Mouse (Mus musculus) kidney, postnatal 0 days (tissue): ENCODE data around the gene Nme6. TPM values are rescaled to one million over a fixed set of nuclear protein-coding genes. Genes with fewer than 3 reads are reported as not detected.

ENCODE experiments used
- ATAC-seq: fragments of 200-750 bp; cut with Nextera tagmentation; replicated peaks from 2 replicates; pipeline ENCODE4 v1.8.0; 2017; ENCODE audit warnings: low read depth, moderate number of reproducible peaks, moderate TSS enrichment, moderate library complexity; ENCODE audit not compliant: low FRiP score
- DNase-seq: peaks from one replicate; pipeline ENCODE4 v3.0.0-alpha.2; 2016; ENCODE audit warnings: low spot score
- H3K27ac ChIP-seq: fragments of 300-500 bp; sonication (generic); 2 replicates; pipeline ENCODE4 v1.5.1; 2014; ENCODE audit warnings: mild to moderate bottlenecking
- H3K27me3 ChIP-seq: fragments of 300-500 bp; sonication (generic); 2 replicates; pipeline ENCODE4 v1.6.1; 2014; ENCODE audit warnings: low read length, mixed read lengths; ENCODE audit not compliant: insufficient read depth
- H3K36me3 ChIP-seq: fragments of 300-500 bp; sonication (generic); 2 replicates; pipeline ENCODE4 v1.6.1; 2014; ENCODE audit warnings: low read length, mixed read lengths; ENCODE audit not compliant: insufficient read depth
- H3K4me1 ChIP-seq: fragments of 300-500 bp; sonication (generic); replicated peaks from 2 replicates; pipeline ENCODE4 v1.6.1; 2014; ENCODE audit warnings: antibody characterized with exemption, low read length, mixed read lengths; ENCODE audit not compliant: insufficient read depth
- H3K4me2 ChIP-seq: fragments of 300-500 bp; sonication (generic); 2 replicates; pipeline ENCODE4 v1.6.1; 2014; ENCODE audit warnings: mild to moderate bottlenecking, low read length, moderate library complexity, mixed read lengths
- H3K4me3 ChIP-seq: fragments of 300-500 bp; sonication (generic); replicated peaks from 2 replicates; pipeline ENCODE4 v1.5.1; 2014; ENCODE audit warnings: low read depth, low read length
- H3K9ac ChIP-seq: fragments of 300-500 bp; sonication (generic); 2 replicates; pipeline ENCODE4 v1.6.1; 2014; ENCODE audit warnings: low read depth, low read length
- H3K9me3 ChIP-seq: fragments of 300-500 bp; sonication (generic); replicated peaks from 2 replicates; pipeline ENCODE4 v1.6.1; 2016; ENCODE audit warnings: low read length, inconsistent platforms, mixed read lengths
- CTCF ChIP-seq: IDR thresholded peaks from 2 replicates; pipeline ENCODE4 v1.5.1; 2016; ENCODE audit warnings: antibody characterized with exemption, low read depth, mild to moderate bottlenecking, moderate library complexity
- WGBS: fragments of 180-500 bp; shearing (Covaris S2); extraction: QIAGEN DNeasy Blood & Tissue Kit; methylation state at CpG from one replicate; pipeline ENCODE4 v1.1.7; 2014; 5-methylcytosine and 5-hydroxymethylcytosine counted together
- polyA plus RNA-seq: library from polyadenylated mRNA; unstranded; fragments of >200 nt; fragmentation: Nextera tagmentation; extraction: Ambion mirVana; gene quantifications from 2 replicates; pipeline ENCODE4 v1.2.1, GENCODE M21; 2015

The Nme6 gene
- polyA plus RNA-seq, 1 experiment from 2014 or later = 58.3 TPM

GRCm38 (mm10) chr9:109825739-109826138 lies 6.8 kb upstream of the Nme6 start:
- TF ChIP-seq CTCF = no peak
- H3K27me3 ChIP-seq = no peaks in the 10 kb centered on the region
- no peaks in the 10 kb centered on the region for H3K4me1 ChIP-seq
- H3K27ac ChIP-seq = no peak overlapping the region
- H3K4me2 ChIP-seq = no peak overlapping the region
- H3K4me3 ChIP-seq = no peak overlapping the region
- no peaks in the 10 kb centered on the region for H3K9me3 ChIP-seq
- no peak for ATAC-seq
- no peak for DNase-seq
- H3K9ac ChIP-seq = no peak overlapping the region
- 0 out of 2 replicates have a peak, but pooled peaks cover 3% of the 10 kb centered on the region for H3K36me3 ChIP-seq
- 52% methylated on average over 4 of the region's 4 CpGs for WGBS

- Histone ChIP-seq H3K4me2 (no peak overlapping the region), H3K27me3 (no peaks in the 10 kb centered on the region), H3K9ac (no peak overlapping the region), H3K4me1 (no peaks in the 10 kb centered on the region), H3K4me3 (no peak overlapping the region), H3K36me3 (0 out of 2 replicates have a peak, but pooled peaks cover 3% of the 10 kb centered on the region), H3K9me3 (no peaks in the 10 kb centered on the region), H3K27ac (no peak overlapping the region)
- WGBS = 73% methylated on average over 5 of the region's 5 CpGs
- ATAC-seq = no peak
- no peak for DNase-seq
- TF ChIP-seq CTCF = no peak
These were observed 6.4 kb upstream of the Nme6 start for GRCm38 (mm10) chr9:109826181-109826580.

GRCm38 (mm10) chr9:109833088-109833412 lies 501 bp downstream of the Nme6 start:
- peak; percentile 68 for ATAC-seq
- peak overlapping the region; percentile 77; the same call in 1 of the 2 replicates for H3K27ac ChIP-seq

GRCm38 (mm10) chr9:109849312-109849758 lies 16.8 kb downstream of the Nme6 start, which contains the start of gene Camp:
TSS of gene Camp (minus strand) at chr9:109849617.
- DNase-seq (peak; percentile 14), ATAC-seq (no peak)
- H3K27ac ChIP-seq = no peak within 1 kb of the TSS
- no peaks in the 10 kb centered on the region for H3K4me1 ChIP-seq
- H3K27me3 ChIP-seq = no peaks in the 10 kb centered on the region
- 56% methylated on average over 6 of the region's 6 CpGs for WGBS
- H3K4me2 ChIP-seq = no peak within 1 kb of the TSS
- H3K9me3 ChIP-seq = no peaks in the 10 kb centered on the region
- H3K4me3 ChIP-seq = no peak within 1 kb of the TSS
- peaks cover 4% of the 10 kb centered on the region; the same call in 1 of the 2 replicates for H3K36me3 ChIP-seq
- no peak within 1 kb of the TSS for H3K9ac ChIP-seq
- TF ChIP-seq CTCF = no peak

More at GRCm38 (mm10) chr9:109833088-109833412, 501 bp downstream of the Nme6 start:
- Histone ChIP-seq H3K4me2 (peak overlapping the region; percentile 82), H3K9me3 (no peaks in the 10 kb centered on the region), H3K27me3 (no peaks in the 10 kb centered on the region), H3K36me3 (0 out of 2 replicates have a peak, but pooled peaks cover 14% of the 10 kb centered on the region), H3K4me1 (no peaks in the 10 kb centered on the region), H3K4me3 (peak overlapping the region; percentile 58), H3K9ac (peak overlapping the region; percentile 70)
- DNase-seq = no peak
- WGBS = 8% methylated on average over 6 of the region's 6 CpGs
- no peak for TF ChIP-seq CTCF

- H3K27me3 ChIP-seq = no peaks in the 10 kb centered on the region
- TF ChIP-seq CTCF = no peak
- H3K36me3 ChIP-seq = peaks cover 4% of the 10 kb centered on the region; the same call in 1 of the 2 replicates
- H3K4me1 ChIP-seq = no peaks in the 10 kb centered on the region
- no peak overlapping the region for H3K4me2 ChIP-seq
- ATAC-seq (no peak), DNase-seq (no peak)
- WGBS = 82% methylated on average over 5 of the region's 5 CpGs
- H3K9me3 ChIP-seq = no peaks in the 10 kb centered on the region
- no peak overlapping the region for H3K27ac ChIP-seq
- no peak overlapping the region for H3K4me3 ChIP-seq
- H3K9ac ChIP-seq = no peak overlapping the region
These were observed 17.6 kb downstream of the Nme6 start for GRCm38 (mm10) chr9:109850099-109850498.

- H3K4me1 ChIP-seq = no peaks in the 10 kb centered on the region
- WGBS = 85% methylated on average over 2 of the region's 2 CpGs
These were observed 21.8 kb downstream of the Nme6 start for GRCm38 (mm10) chr9:109854341-109854740.

GRCm38 (mm10) chr9:109855947-109856346 lies 23.4 kb downstream of the Nme6 start:
- H3K4me1 ChIP-seq = no peaks in the 10 kb centered on the region
- H3K27ac ChIP-seq = no peak overlapping the region
- H3K9me3 ChIP-seq = no peaks in the 10 kb centered on the region
- no peak for TF ChIP-seq CTCF
- no peaks in the 10 kb centered on the region for H3K36me3 ChIP-seq
- H3K4me2 ChIP-seq = no peak overlapping the region
- 86% methylated on average over 6 of the region's 6 CpGs for WGBS
- no peak for DNase-seq
- ATAC-seq = no peak
- no peak overlapping the region for H3K4me3 ChIP-seq
- H3K27me3 ChIP-seq = no peaks in the 10 kb centered on the region
- H3K9ac ChIP-seq = no peak overlapping the region

More at GRCm38 (mm10) chr9:109854341-109854740, 21.8 kb downstream of the Nme6 start:
- Histone ChIP-seq H3K4me2 (no peak overlapping the region), H3K27ac (no peak overlapping the region), H3K4me3 (no peak overlapping the region), H3K9ac (no peak overlapping the region), H3K9me3 (no peaks in the 10 kb centered on the region), H3K27me3 (no peaks in the 10 kb centered on the region), H3K36me3 (no peaks in the 10 kb centered on the region)
- TF ChIP-seq CTCF = no peak
- ATAC-seq = no peak
- DNase-seq = no peak
